Mouse (Mus musculus): ENCODE results near the gene Bmp2k. TPM values are rescaled to one million over a fixed set of nuclear protein-coding genes. Genes with fewer than 3 reads are reported as not detected.

The Bmp2k gene
- 7.2 and 8.3 TPM in 2 replicates for polyA plus RNA-seq (2015; fragmentation: Nextera tagmentation; extraction: Ambion mirVana)

- Histone ChIP-seq H3K4me2 (ENCODE audit: low read length) (peak within 1 kb of the TSS; percentile 67), H3K9me3 (ENCODE audit: control insufficient read depth, low read length) (no peaks in the 10 kb centered on the region), H3K9ac (replicated peaks; ENCODE audit: low read depth, low read length) (peak within 1 kb of the TSS; percentile 67), H3K4me3 (replicated peaks; ENCODE audit: low read length) (peak within 1 kb of the TSS; percentile 82), H3K27me3 (replicated peaks; ENCODE audit: control insufficient read depth, insufficient read depth, low read length) (no peaks in the 10 kb centered on the region), H3K36me3 (ENCODE audit: control insufficient read depth, insufficient read depth) (no peaks in the 10 kb centered on the region), H3K4me1 (replicated peaks; ENCODE audit: control insufficient read depth, insufficient read depth, low read length) (peaks cover 15% of the 10 kb centered on the region), H3K27ac (ENCODE audit: low read length) (peak within 1 kb of the TSS; percentile 89)
- under 1% methylated on average over 58 of the region's 78 CpGs for WGBS
- peak; percentile 96 for ATAC-seq
Measured at GRCm38 (mm10) chr5:96997310-96997801, at the start of gene Bmp2k. Bmp2k (plus strand) TSS chr5:96997689.

GRCm38 (mm10) chr5:96948856-96949527 lies 48.5 kb upstream of the Bmp2k start:
- no peak for ATAC-seq
- no peak overlapping the region for H3K4me3 ChIP-seq (replicated peaks; ENCODE audit: low read length)
- no peaks in the 10 kb centered on the region for H3K9me3 ChIP-seq (ENCODE audit: control insufficient read depth, low read length)
- 92% methylated on average over 13 of the region's 13 CpGs for WGBS
- no peak overlapping the region for H3K9ac ChIP-seq (replicated peaks; ENCODE audit: low read depth, low read length)
- no peak overlapping the region for H3K4me2 ChIP-seq (ENCODE audit: low read length)
- no peaks in the 10 kb centered on the region for H3K36me3 ChIP-seq (ENCODE audit: control insufficient read depth, insufficient read depth)
- H3K4me1 ChIP-seq (replicated peaks; ENCODE audit: control insufficient read depth, insufficient read depth, low read length) = peaks cover 3% of the 10 kb centered on the region
- no peaks in the 10 kb centered on the region for H3K27me3 ChIP-seq (replicated peaks; ENCODE audit: control insufficient read depth, insufficient read depth, low read length)
- no peak overlapping the region for H3K27ac ChIP-seq (ENCODE audit: low read length)

- Histone ChIP-seq H3K4me3 (replicated peaks; ENCODE audit: low read length) (no peak overlapping the region), H3K4me1 (replicated peaks; ENCODE audit: control insufficient read depth, insufficient read depth, low read length) (peaks cover 9% of the 10 kb centered on the region), H3K9ac (replicated peaks; ENCODE audit: low read depth, low read length) (no peak overlapping the region), H3K4me2 (ENCODE audit: low read length) (no peak overlapping the region), H3K27ac (ENCODE audit: low read length) (no peak overlapping the region), H3K27me3 (replicated peaks; ENCODE audit: control insufficient read depth, insufficient read depth, low read length) (no peaks in the 10 kb centered on the region), H3K36me3 (ENCODE audit: control insufficient read depth, insufficient read depth) (no peaks in the 10 kb centered on the region), H3K9me3 (ENCODE audit: control insufficient read depth, low read length) (no peaks in the 10 kb centered on the region)
- ATAC-seq = no peak
- WGBS = 92% methylated on average over 13 of the region's 13 CpGs
Measured at GRCm38 (mm10) chr5:96949839-96950666, 47.4 kb upstream of the Bmp2k start.

DNA sequence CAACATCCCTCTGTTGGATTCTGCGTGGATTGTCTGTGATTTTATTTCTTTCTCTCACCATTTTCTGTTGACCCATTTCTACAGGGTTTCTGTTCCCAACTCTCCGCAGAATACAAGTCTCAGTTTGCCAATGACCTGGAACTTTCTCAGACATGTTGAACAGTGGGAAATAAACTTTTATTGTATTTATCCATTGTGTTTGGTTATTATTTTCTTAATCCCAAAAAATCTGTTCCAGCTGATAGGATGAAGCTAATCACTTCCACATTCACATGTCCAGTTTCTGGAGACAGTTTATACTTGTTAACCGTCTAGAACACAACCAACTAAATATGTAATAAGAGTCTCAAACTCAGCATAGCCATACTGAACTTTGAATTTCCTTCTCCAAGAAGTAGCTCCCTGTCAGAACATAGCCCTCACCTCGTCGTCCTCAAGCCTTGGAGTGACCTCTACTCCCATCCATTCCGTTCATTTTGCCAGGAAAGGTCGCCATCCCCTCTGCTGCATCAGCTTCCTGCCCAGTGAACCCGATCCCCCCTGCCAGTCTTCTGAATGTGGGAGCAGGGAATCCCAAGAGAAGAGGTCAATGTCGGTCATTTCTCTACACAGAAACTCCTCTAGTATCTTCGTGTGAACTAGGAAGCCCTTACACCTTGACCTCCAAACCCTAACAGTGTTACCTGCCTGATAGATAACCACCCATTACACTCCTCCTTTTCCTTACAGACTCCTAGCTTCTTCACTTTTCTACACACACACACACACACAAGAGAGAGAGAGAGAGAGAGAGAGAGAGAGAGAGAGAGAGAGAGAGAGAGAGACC lies 46.6 kb upstream of the Bmp2k start:
- Histone ChIP-seq H3K9ac (replicated peaks; ENCODE audit: low read depth, low read length) (no peak overlapping the region), H3K27ac (ENCODE audit: low read length) (no peak overlapping the region), H3K9me3 (ENCODE audit: control insufficient read depth, low read length) (no peaks in the 10 kb centered on the region), H3K4me1 (replicated peaks; ENCODE audit: control insufficient read depth, insufficient read depth, low read length) (peaks cover 9% of the 10 kb centered on the region), H3K4me2 (ENCODE audit: low read length) (no peak overlapping the region), H3K27me3 (replicated peaks; ENCODE audit: control insufficient read depth, insufficient read depth, low read length) (no peaks in the 10 kb centered on the region), H3K36me3 (ENCODE audit: control insufficient read depth, insufficient read depth) (no peaks in the 10 kb centered on the region), H3K4me3 (replicated peaks; ENCODE audit: low read length) (no peak overlapping the region)
- ATAC-seq = no peak
- 85% methylated on average over 10 of the region's 10 CpGs for WGBS

GRCm38 (mm10) chr5:96951493-96952105 lies 45.9 kb upstream of the Bmp2k start:
- ATAC-seq = no peak

DNA sequence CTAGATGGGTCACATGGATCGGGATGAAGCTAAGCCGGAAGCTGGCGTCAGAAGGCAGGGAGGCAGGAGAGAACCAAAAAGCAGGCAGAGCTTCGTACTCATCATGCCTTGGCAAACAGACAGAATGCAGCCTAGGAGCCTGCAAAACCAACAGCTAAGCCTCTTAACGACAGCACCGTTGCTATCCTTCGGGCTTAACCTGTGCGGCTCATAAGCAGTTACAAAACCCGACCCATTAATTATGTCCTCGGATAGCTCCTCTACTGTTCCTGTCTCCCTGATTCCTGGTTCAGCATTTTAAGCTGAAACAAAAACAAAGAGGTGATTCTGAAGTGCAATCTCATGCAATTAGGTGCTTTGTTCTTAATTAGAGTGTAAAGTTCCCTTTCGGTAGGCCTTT lies 43.4 kb upstream of the Bmp2k start:
- ATAC-seq = peak; percentile 70

More at GRCm38 (mm10) chr5:96951493-96952105, 45.9 kb upstream of the Bmp2k start:
- Histone ChIP-seq H3K4me2 (ENCODE audit: low read length) (no peak overlapping the region), H3K4me1 (replicated peaks; ENCODE audit: control insufficient read depth, insufficient read depth, low read length) (peaks cover 9% of the 10 kb centered on the region), H3K9ac (replicated peaks; ENCODE audit: low read depth, low read length) (no peak overlapping the region), H3K4me3 (replicated peaks; ENCODE audit: low read length) (no peak overlapping the region), H3K9me3 (ENCODE audit: control insufficient read depth, low read length) (no peaks in the 10 kb centered on the region), H3K27me3 (replicated peaks; ENCODE audit: control insufficient read depth, insufficient read depth, low read length) (no peaks in the 10 kb centered on the region), H3K27ac (ENCODE audit: low read length) (no peak overlapping the region), H3K36me3 (ENCODE audit: control insufficient read depth, insufficient read depth) (no peaks in the 10 kb centered on the region)
- WGBS = 84% methylated on average over 8 of the region's 8 CpGs

GRCm38 (mm10) chr5:96954466-96955027 lies 42.9 kb upstream of the Bmp2k start:
- Histone ChIP-seq H3K9ac (replicated peaks; ENCODE audit: low read depth, low read length) (no peak overlapping the region), H3K27me3 (replicated peaks; ENCODE audit: control insufficient read depth, insufficient read depth, low read length) (no peaks in the 10 kb centered on the region), H3K4me3 (replicated peaks; ENCODE audit: low read length) (no peak overlapping the region), H3K36me3 (ENCODE audit: control insufficient read depth, insufficient read depth) (no peaks in the 10 kb centered on the region), H3K27ac (ENCODE audit: low read length) (no peak overlapping the region), H3K9me3 (ENCODE audit: control insufficient read depth, low read length) (no peaks in the 10 kb centered on the region), H3K4me1 (replicated peaks; ENCODE audit: control insufficient read depth, insufficient read depth, low read length) (peaks cover 9% of the 10 kb centered on the region), H3K4me2 (ENCODE audit: low read length) (no peak overlapping the region; the same call in 1 of the 2 replicates)
- 0 out of 2 replicates have a peak, but pooled peaks have one; percentile 28 for ATAC-seq
- 32% methylated on average over 10 of the region's 10 CpGs for WGBS

More for the DNA sequence above, 43.4 kb upstream of the Bmp2k start:
- Histone ChIP-seq H3K9me3 (ENCODE audit: control insufficient read depth, low read length) (no peaks in the 10 kb centered on the region), H3K27me3 (replicated peaks; ENCODE audit: control insufficient read depth, insufficient read depth, low read length) (no peaks in the 10 kb centered on the region), H3K9ac (replicated peaks; ENCODE audit: low read depth, low read length) (no peak overlapping the region), H3K4me2 (ENCODE audit: low read length) (peak overlapping the region; percentile 36), H3K27ac (ENCODE audit: low read length) (no peak overlapping the region), H3K36me3 (ENCODE audit: control insufficient read depth, insufficient read depth) (no peaks in the 10 kb centered on the region), H3K4me1 (replicated peaks; ENCODE audit: control insufficient read depth, insufficient read depth, low read length) (peaks cover 9% of the 10 kb centered on the region), H3K4me3 (replicated peaks; ENCODE audit: low read length) (no peak overlapping the region)
- WGBS = 16% methylated on average over 11 of the region's 11 CpGs

DNA sequence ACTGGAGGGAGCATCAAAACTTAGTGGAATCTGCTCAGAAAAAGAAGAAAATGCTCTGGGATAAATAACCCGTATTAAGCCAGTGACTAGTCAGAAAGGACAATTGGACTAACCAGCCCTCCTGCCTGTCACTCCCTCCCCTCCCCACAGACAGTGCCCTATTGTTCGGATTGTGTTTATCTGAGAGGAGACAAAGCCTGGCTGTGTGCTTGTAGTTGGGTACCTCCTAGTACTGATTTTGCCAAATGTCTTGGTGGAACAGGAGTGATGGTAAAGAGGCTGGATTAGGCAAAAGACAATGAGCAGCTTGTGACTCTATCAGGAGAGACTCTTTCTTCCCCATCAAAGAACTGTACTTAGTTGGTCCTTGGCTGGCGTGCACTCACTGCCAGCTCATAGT lies 40.6 kb upstream of the Bmp2k start:
- Histone ChIP-seq H3K27me3 (replicated peaks; ENCODE audit: control insufficient read depth, insufficient read depth, low read length) (no peaks in the 10 kb centered on the region), H3K27ac (ENCODE audit: low read length) (no peak overlapping the region), H3K9ac (replicated peaks; ENCODE audit: low read depth, low read length) (no peak overlapping the region), H3K4me3 (replicated peaks; ENCODE audit: low read length) (no peak overlapping the region), H3K4me1 (replicated peaks; ENCODE audit: control insufficient read depth, insufficient read depth, low read length) (peaks cover 9% of the 10 kb centered on the region), H3K9me3 (ENCODE audit: control insufficient read depth, low read length) (no peaks in the 10 kb centered on the region), H3K4me2 (ENCODE audit: low read length) (no peak overlapping the region), H3K36me3 (ENCODE audit: control insufficient read depth, insufficient read depth) (no peaks in the 10 kb centered on the region)
- WGBS = 27% methylated on average over 3 of the region's 3 CpGs
- ATAC-seq = no peak
